Mouse (Mus musculus): Measurements from ENCODE around the gene Klf5.

Klf5 gene

GRCm38 (mm10) chr14:99298385-99299021 lies at the start of gene Klf5:
Gene Klf5, plus strand, starts transcription at chr14:99298691.
- peak; percentile 67 for DNase-seq (ENCODE audit: low read depth)

DNA sequence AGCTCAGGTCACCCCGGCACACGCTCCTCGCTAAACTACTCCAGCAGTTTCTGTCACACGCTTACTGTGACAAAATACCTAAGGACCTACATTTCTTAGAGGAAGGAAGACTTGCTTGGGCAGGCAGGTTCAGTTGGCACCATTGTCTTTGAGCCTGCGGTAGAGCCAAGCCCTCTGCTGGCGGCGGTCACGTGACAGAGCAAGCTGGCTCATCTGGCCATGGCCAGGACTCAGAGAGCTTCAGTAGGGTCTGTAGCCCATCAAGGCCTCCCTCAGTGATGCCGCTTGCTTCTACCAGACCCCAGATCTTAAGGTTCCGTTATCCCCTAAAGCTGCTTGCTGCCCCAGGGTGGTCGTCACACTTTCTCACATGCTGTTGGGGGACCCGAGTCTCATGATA lies 36.5 kb upstream of the Klf5 start:
- DNase-seq (ENCODE audit: low read depth) = no peak

DNA sequence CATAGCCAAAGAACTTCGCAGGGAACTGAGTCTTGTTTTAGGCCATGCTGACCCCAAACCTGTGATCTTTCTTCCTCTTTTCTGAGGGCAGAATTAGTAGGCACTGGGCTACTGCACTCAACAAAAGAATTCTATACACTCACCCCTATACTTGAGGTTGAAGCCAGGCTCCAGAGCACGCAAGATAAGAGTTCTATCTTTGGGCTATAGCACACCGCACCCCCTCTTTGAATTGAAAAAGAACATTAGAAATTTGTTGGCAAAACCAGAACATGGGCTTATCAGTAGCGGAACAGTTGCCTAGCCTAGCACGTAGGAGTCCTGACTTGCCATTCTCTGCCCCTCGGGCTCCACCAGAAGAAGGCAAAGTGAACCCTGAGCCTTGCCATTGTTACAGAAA lies 34.7 kb upstream of the Klf5 start:
- no peak for DNase-seq (ENCODE audit: low read depth)

GRCm38 (mm10) chr14:99265791-99266190 lies 32.7 kb upstream of the Klf5 start:
- no peak for DNase-seq (ENCODE audit: low read depth)

GRCm38 (mm10) chr14:99266749-99267148 lies 31.7 kb upstream of the Klf5 start:
- DNase-seq (ENCODE audit: low read depth) = no peak

GRCm38 (mm10) chr14:99274056-99274455 lies 24.4 kb upstream of the Klf5 start:
- no peak for DNase-seq (ENCODE audit: low read depth)

GRCm38 (mm10) chr14:99275827-99276226 lies 22.7 kb upstream of the Klf5 start:
- no peak for DNase-seq (ENCODE audit: low read depth)

DNA sequence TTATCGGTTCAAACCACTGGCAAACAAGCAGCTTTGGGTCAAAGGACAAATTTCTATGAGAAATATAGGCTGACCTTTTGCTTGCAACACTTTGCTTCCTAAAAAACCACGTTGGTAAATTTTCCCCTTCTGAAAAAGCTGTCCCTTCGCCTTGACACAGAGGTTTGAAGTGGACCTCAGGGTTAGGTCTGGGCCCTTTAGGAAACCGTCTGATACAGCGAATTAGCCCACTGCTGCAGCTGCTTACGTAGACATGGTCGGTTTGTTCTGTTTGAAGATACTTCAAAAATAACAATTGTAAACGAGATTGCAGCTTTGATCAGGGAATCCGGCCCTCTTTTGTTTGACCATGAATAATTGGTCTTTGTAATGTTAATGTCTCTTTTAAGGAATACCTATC lies 20.2 kb upstream of the Klf5 start:
- no peak for DNase-seq (ENCODE audit: low read depth)

DNA sequence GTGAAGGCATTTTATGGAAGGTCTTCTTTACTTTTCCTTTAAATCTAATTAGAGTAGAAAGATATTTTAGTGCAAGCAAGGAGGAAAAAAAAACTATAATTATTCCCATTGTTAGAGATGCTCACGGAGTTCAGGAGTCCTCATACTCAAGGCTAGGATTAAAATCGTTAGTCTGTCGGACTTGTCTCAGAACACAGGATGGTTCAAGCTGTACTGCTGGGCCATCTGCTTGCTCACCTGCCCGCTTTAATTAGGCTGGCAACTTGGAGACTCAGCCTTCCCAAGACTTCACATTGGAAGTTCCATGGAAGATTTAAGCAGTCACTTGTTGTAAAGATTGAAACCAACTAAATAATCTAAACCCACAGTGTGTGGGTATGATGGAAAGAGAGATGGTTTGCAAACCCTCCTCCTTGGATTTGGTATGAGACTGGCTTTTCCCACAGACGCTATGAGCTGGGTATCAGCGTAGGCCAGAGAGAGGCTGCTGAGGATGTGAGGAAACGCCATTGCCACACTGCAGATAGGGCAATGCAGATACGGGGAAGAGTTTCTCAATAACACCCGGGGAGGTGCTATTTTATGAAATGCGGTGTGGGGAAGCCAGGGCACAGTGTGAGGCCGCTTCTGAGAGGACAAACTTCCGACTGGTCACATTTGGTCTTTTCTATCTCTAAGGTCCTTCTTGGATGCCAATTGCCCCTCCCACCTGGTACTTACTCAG lies 19.6 kb upstream of the Klf5 start:
- no peak for DNase-seq (ENCODE audit: low read depth)

GRCm38 (mm10) chr14:99280399-99280798 lies 18.1 kb upstream of the Klf5 start:
- no peak for DNase-seq (ENCODE audit: low read depth)

GRCm38 (mm10) chr14:99280825-99281433 lies 17.6 kb upstream of the Klf5 start:
- no peak for DNase-seq (ENCODE audit: low read depth)

DNA sequence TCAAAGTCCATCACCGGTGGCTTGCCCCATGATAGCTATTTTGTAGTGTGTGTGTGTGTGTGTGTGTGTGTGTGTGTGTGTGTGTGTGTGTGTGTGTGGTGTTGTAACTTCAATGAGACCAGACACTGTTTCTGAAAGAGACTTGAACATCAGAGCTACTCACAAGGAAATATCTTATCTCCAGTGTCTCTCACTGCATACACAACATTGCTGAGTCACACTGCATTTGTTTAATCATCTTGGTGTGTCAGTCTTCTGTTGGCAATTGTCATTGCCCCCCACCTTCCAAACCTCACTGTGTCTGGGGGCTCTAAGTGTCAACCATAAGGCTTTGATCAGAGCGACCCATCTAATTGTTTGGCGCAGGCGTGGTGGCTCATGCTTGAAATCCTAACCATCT lies 13.0 kb upstream of the Klf5 start:
- DNase-seq (ENCODE audit: low read depth) = no peak

GRCm38 (mm10) chr14:99292176-99292575 lies 6.3 kb upstream of the Klf5 start:
- no peak for DNase-seq (ENCODE audit: low read depth)

DNA sequence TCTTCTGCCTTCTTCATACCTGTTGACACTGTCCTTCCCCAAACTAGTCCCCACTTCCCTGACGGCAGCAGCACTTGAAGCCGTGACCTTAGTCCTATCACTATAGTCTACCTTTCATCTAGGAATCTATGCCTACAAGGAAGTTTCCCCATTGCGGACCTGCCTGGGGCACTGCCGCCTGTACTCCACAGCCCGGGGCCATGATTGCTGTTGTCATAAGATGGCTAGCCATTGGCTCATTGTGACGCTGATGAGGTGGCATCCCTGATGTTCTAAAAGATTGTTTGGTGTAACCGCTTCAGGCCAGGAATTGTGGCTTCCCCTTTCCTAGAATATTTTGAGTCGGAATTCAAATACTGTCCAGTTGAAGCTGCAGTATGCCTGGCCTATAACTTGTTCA lies 4.1 kb upstream of the Klf5 start:
- no peak for DNase-seq (ENCODE audit: low read depth)

GRCm38 (mm10) chr14:99295606-99296341 lies 2.7 kb upstream of the Klf5 start:
- DNase-seq (ENCODE audit: low read depth) = no peak

- peak; percentile 12 for DNase-seq (ENCODE audit: low read depth)
These were observed 561 bp downstream of the Klf5 start for GRCm38 (mm10) chr14:99299022-99299481.

DNA sequence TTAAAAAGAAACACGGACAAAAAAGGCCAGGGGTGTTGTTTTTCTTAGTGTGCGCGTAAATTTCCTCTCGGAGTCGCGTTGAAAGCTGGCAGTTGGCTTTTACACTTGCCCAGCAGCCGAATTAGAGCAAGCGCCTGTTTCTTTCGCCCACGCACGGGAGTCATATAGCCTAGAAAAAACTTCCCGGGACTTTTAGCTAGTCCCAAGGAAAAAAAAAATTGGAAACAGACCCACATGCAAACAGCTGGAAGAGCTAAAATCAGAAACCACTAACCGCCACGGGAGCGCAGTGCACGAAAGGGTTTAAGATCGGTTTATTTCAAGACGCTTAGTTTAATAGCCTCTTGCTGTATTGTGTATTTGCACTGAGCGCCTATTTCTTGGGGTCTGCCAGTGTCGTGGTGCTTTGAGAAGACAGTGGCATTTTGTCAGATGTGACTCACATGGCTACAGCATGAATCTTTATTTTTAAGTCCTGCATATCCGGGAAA lies 1.3 kb downstream of the Klf5 start:
- no peak for DNase-seq (ENCODE audit: low read depth)

DNA sequence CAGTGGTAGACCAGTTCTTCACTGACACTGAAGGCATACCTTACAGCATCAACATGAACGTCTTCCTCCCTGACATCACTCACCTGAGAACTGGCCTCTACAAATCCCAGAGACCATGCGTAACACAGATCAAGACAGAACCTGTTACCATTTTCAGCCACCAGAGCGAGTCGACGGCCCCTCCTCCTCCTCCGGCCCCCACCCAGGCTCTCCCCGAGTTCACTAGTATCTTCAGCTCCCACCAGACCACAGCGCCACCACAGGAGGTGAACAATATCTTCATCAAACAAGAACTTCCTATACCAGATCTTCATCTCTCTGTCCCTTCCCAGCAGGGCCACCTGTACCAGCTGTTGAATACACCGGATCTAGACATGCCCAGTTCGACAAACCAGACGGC lies 3.0 kb downstream of the Klf5 start:
- no peak for DNase-seq (ENCODE audit: low read depth)

DNA sequence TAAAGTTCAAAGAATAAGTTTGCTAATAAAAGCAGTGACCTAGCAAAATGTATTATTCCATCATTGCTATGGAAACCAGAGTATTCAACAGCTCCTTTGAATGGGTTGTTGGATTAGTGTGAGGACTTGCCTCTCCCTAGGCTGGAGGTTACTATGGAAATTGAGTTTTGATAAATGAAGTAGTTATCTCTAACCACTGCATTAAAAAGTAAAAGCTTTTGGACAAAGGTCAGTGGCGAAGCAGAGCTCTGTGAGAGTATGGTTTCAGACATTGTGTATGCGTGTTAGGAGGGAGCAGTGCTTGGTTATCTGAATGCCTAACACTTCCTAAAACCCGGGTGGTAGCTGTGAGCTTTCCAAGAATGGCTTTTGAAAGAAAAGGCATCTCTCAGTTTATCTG lies 5.9 kb downstream of the Klf5 start:
- DNase-seq (ENCODE audit: low read depth) = no peak

DNA sequence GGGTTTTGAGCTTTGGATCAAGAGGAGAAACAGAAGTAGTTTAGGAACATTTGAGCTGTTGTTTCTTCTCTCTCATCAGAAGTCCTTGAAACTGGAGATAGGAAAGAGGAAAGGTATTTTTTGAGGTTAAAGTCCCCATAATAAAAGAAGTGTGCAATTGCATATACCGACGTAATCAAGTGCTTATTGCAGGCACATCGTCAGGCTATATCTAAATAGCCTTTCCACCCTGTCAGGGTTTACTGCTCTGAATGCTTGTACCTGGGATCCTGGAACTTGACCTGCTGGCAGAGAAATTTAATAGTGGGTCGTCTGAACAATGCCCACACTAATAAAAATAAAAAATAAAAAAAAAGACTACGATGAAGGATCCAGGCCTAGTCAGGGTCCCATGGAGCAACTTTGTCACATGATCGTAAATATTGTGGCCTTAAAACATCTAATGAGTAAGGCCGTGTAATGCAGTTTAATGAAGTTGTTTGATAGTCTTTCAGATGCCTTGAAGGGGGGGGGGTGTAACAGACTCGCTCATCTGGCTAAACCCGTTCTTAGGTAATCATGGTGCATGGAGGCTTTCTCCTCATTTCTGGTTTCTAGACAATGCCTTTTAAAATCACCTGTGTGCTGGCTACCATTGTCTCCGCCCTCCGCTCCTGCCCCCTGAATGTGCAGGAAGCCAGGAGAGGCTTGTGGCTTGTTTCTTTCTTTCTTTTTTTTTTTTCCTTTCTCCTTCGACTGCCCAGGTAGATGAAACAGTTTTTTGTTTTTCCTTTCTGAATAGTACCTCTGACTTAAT lies 6.7 kb downstream of the Klf5 start:
- DNase-seq (ENCODE audit: low read depth) = no peak

GRCm38 (mm10) chr14:99306410-99306809 lies 7.9 kb downstream of the Klf5 start:
- DNase-seq (ENCODE audit: low read depth) = no peak

GRCm38 (mm10) chr14:99309606-99310005 lies 11.1 kb downstream of the Klf5 start:
- no peak for DNase-seq (ENCODE audit: low read depth)
